Mouse (Mus musculus): ENCODE measurements around the gene Tssk1.

The Tssk1 gene

DNA sequence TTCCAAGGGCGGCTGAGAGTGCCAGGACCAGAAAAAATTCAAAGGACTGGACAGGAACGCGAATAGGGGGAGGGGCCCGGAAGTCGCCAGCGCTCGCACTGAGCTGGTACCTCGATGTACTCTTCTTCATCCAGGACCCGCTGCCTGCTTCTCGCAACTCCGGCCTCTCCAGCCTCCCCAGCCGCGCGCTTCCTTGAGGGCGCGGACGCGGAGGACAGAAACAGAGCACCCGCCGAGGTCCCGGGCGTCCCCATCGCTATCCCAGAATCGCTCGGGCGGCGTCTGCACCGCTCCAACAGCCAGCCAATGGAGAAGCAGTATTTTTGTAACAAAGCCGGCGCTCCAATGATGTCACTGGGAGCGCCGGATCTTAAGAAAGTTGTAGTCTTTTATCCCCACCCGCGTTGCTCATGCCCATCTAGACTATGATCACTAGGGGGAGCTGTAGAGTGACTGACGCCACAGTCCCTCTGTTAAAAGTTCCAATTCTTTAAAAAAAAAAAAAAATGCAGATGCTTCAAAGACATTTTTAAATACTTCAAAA is 17.1 kb downstream of the Tssk1 start, which contains the start of gene Ess2:
TSS of gene Ess2 (minus strand) at position 297 of the 544 bp plus-strand sequence.
- DNase-seq: peak; percentile 87 to 93

GRCm38 (mm10) chr16:17914307-17915249 is 20.6 kb downstream of the Tssk1 start, which contains the start of gene Gsc2:
Gsc2 (minus strand) TSS chr16:17915059.
- peak; percentile 34 to 49 for DNase-seq

DNA sequence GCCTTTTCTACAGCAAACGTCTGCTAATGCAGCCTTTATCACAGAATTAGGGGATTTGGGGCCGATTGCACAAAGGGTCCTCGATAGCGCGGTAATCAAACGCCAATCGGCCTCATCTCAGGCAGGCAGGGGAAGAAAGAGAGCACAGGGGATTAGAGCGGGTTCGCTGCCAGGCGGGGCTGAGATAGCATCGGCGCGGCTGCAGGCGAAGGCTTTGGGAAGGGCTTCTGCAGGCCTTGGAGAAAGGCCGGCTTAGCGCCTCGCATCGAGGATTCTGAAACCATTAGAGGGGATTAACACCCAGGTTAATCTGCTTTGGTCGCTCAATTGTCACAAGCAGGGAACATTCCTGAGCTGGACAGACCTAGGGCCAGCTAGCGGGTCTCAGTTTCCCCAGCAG is 26.6 kb downstream of the Tssk1 start:
- peak in 1 of 2 experiments; percentile 21 for DNase-seq

DNA sequence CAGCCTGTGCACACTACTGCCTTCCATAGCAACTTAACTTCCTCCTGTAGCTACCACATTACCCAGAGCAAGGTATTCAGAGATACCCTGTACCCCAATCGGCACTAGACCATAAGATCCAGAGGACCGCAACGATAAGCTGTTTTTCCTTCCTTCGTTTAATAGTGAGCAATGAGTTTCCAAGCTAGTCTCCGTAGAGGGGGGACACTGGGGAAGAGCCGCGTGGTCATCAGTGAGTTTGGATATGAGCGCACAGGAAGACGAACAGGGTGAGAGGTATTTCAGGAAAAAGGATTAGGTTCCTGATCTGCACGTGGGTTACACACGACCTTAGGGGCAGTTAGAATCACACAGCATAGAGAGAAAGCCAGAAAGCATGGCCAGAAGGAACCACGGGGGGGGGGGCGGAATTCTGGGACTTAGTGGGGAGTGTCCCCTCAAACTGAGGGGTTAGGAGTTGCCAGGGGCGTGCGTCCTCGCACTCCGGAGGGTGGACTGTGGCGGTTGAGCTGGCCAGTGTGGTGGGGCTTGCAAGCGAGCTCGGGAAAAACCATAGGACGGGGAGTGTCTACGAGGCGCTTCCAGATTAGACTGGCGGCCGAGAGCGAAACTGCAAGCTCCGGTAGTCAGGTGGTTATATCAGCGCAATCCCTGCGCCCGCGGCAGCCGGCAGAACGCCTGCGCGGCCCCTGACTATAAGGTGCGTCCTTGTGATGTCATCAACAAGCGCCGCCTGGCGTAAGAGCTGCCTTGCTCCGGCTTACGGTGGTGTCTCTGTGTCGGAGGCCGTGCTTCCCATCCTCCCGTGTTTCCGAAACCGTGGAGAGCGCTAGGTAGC is 27.5 kb downstream of the Tssk1 start:
- DNase-seq: peak; percentile 98 to 99

DNA sequence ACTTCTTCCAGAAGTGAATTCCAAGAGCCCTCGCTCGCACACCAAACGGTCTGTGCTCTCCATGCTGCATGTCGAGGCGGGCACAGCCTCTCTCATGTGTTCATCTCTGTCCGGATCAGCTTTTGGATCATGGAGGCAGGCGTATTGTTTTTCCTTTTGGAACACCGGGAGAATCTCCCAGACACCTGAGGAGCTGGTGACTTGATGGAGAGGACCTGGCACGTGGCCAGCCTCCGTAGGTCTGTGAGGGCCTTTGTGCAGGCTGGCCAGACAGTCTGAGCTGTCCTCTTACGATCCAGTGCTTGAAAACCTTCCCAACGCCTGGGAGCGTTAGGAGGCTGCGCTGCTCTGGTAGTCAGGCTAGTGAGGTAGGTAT is 28.1 kb downstream of the Tssk1 start:
- no peak for DNase-seq

GRCm38 (mm10) chr16:17927351-17928082 is 33.5 kb downstream of the Tssk1 start:
- DNase-seq: peak; percentile 70 to 79

GRCm38 (mm10) chr16:17928087-17928580 is 34.1 kb downstream of the Tssk1 start, which contains the start of gene Slc25a1:
Slc25a1 (minus strand) TSS chr16:17928219.
- DNase-seq: peak; percentile 83 to 89

DNA sequence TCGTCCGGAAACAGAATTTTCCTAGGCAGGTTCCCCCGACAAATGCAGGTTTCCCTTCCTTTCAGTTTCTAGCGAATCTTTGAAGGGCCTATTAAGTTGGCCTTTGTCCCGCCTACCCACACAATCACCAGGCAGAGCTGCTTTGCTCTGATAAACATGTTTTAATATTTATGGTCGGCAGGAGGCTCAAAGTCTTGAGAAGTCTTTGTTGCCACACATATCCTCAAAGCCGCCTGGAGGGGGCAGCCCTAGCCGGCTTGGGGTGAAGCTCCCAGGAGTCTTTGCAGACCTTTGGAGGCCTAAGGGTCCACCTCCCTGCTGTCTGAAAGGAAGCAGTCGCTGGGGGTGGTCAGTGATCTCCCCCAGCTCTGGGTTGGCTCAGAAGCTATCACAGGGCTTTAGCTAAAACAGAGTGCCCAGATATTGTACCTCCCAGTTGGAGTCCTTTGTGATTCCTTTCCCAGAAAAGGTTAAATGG is 34.6 kb downstream of the Tssk1 start:
- peak; percentile 83 to 92 for DNase-seq

DNA sequence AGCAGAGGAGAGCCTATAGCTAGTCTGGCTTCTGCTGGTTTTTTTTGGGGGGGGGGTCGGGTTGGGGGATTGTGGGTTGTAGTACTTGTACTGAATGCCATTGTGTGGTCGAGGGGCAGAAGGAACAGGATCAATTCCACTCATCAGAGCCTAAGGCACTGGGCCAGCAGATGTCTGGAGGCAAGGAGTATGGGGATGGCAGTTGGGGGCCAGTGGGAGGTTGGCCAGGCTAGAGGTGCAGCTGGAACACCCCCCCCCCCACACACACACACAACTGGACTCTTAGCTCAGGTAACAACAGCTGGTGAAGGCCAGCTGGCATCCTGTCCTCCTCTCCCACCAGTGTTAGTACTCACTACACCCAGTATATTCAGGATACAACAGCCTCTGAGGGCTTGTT is 35.2 kb downstream of the Tssk1 start:
- no peak for DNase-seq

GRCm38 (mm10) chr16:17929631-17930030 is 35.6 kb downstream of the Tssk1 start:
- DNase-seq: no peak

- no peak for DNase-seq
These were observed 38.0 kb downstream of the Tssk1 start for GRCm38 (mm10) chr16:17931906-17932460.

- DNase-seq: no peak
These were observed 39.8 kb downstream of the Tssk1 start for GRCm38 (mm10) chr16:17933594-17934444.

DNA sequence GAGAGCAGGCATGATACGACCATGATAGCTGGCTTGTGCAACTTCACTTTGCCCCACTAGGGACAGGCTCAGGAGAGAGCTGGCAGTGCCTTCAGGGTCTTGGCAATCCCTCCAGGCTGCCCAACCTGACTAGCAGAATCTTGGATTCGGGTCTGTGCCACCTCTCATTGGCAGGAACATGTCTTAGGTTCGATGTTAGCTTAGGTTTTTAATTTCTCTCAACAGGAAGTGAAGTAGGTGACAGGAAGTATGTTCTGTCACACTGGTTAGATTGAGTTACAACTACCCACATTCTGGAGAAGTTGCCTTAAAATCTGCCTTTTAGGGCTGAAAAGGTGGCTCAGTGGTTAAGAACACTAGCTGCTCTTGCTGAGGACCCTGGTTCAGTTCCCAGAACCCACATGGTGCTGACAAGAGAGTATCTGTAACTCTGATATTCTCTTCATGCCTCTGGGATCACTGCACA is 40.5 kb downstream of the Tssk1 start:
- DNase-seq: no peak

DNA sequence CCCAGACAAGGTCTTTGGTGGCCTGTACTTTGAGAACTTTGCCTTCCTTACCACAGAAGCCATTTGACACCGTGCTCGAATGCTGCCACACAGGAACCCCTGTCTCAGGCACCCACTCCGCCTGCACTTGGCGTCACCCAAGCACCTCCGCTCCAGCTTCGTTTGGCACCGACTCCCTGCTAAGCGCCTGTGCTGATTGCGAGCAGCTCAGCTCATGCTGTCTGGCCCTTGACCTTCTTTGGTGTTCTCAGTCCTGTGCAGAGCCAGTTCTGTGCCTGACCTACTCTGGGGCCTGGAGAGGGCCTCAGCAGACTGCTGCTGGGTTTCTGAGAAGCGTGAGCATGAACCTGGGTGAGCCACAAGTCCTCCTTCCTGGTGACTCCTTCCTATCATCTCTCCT is 42.8 kb downstream of the Tssk1 start:
- DNase-seq: no peak

DNA sequence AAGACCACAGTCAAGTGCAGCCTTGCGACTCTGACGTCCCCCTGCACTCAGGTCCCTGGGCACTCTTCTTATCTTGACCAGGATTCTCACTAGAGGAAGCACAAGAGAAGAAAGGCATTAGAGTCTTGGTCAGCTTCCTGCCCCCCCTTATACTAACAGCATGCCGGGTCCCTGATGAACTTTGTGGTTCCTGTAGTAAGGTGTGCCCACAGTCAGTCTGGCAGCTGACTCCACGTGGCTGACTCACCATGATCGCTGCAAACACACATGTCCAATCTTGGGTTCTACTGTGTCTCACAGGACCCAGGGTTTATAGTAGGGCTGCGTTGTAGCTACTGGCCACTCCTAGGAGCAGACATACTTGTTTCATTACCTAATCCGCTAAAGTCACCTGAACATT is 44.2 kb downstream of the Tssk1 start:
- DNase-seq: no peak

- DNase-seq: peak; percentile 74 to 84
These were observed 44.8 kb downstream of the Tssk1 start for GRCm38 (mm10) chr16:17938821-17939220.

GRCm38 (mm10) chr16:17939255-17939751 is 45.3 kb downstream of the Tssk1 start:
- DNase-seq: peak in 1 of 2 experiments; percentile 27

- DNase-seq: no peak
These were observed 49.4 kb downstream of the Tssk1 start for GRCm38 (mm10) chr16:17943466-17943865.

- peak; percentile 28 to 61 for DNase-seq
These were observed 51.2 kb downstream of the Tssk1 start for GRCm38 (mm10) chr16:17945081-17945831.
